Mouse (Mus musculus): ENCODE results near the gene Havcr1. TPM values are rescaled to one million over a fixed set of nuclear protein-coding genes. Genes with fewer than 3 reads are reported as not detected.
"Not testable (repeated sequence)": the region's sequence is repeated elsewhere in the genome, so short reads cannot be mapped to it uniquely, and the experiment has no call there.

Gene Havcr1
- total RNA-seq, 2 experiments from 2014 or later, result not detected

- no peak for TF ChIP-seq CTCF (conservative IDR thresholded peaks at IDR 0.05)
These were observed 13.1 kb downstream of the Havcr1 start for GRCm38 (mm10) chr11:46747996-46748395.

DNA sequence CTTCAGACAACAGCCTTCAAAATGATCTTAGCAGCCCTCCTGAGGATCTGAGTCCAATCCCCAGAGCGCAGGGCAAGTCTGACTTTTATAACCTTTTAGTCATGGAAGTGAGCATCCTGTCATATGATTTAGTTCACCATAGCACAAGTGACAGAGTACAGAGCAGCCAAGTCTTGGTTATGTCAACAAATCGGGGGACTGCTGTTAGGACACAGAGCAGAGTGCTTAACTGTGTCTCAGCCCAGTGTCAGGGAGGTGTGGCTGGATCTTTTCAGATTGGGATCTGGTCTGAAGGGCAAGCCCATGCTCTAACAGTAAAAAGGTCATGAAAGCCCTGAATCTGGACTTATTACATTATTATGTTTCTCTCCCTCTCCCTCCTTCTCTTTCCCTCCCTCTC lies 18.8 kb downstream of the Havcr1 start:
- no peak for TF ChIP-seq CTCF (conservative IDR thresholded peaks at IDR 0.05)
- Histone ChIP-seq H3K4me3 (no peak overlapping the region), H3K27ac (no peak overlapping the region)
- DNase-seq (ENCODE audit: low spot score in 2 of 2), result no peak

More at GRCm38 (mm10) chr11:46747996-46748395, 13.1 kb downstream of the Havcr1 start:
- H3K27ac ChIP-seq, result no peak overlapping the region
- no peak overlapping the region for H3K4me3 ChIP-seq
- no peak for DNase-seq (ENCODE audit: low spot score in 2 of 2)

DNA sequence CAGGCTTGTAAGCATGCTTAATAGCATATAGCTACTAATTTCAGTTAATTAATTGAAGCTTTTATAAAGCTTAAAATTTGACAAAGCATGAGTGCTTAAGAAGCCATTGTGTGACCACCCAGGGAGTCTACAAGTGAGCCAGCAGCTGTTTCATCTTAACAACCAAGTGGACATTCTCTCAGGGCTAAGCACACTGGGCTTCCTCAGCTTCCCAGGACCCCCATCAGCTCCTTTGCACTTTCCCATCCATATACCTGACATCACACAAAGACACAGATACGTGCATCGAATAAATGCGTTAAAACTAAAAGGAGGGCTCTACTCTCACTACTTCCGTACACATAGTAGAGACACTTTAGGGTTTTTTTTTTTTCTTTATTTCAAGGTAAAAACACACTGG lies 19.8 kb downstream of the Havcr1 start:
- TF ChIP-seq CTCF (conservative IDR thresholded peaks at IDR 0.05), result no peak
- H3K4me3 ChIP-seq, result no peak overlapping the region
- no peak for DNase-seq (ENCODE audit: low spot score in 2 of 2)
- no peak overlapping the region for H3K27ac ChIP-seq

DNA sequence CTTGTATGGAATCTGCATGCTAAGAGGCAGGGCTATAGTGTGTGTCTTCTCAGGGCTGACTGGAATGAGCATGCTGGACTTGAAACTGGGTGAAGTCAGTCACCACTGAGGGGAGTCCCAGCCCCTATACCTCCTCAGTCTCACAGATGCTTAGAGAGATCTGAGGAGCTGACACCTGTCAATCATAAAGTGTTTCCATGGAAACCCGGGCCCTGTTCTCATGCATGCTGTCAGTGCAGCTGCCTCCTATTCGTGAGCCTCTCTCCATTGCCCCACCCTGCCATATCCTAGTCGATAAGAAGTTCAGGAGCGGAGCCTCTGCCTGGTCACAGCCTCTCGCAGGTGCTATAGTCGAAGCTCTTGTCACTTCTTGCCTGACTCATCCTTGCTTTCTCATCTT lies 20.8 kb downstream of the Havcr1 start:
- H3K4me3 ChIP-seq; DNase-seq (ENCODE audit: low spot score in 2 of 2): not testable (repeated sequence)

GRCm38 (mm10) chr11:46776879-46777278 lies 42.0 kb downstream of the Havcr1 start:
- H3K4me3 ChIP-seq, result no peak overlapping the region
- no peak for DNase-seq (ENCODE audit: low spot score in 2 of 2)
- TF ChIP-seq CTCF (conservative IDR thresholded peaks at IDR 0.05), result no peak
- H3K27ac ChIP-seq, result no peak overlapping the region

More for the DNA sequence above, 20.8 kb downstream of the Havcr1 start:
- H3K27ac ChIP-seq, result not testable (repeated sequence)

- Histone ChIP-seq H3K27ac (no peak overlapping the region), H3K4me3 (no peak overlapping the region)
- no peak for DNase-seq (ENCODE audit: low spot score in 2 of 2)
- peak; percentile 43 for TF ChIP-seq CTCF (conservative IDR thresholded peaks at IDR 0.05)
These were observed 44.9 kb downstream of the Havcr1 start for GRCm38 (mm10) chr11:46779811-46780210.

DNA sequence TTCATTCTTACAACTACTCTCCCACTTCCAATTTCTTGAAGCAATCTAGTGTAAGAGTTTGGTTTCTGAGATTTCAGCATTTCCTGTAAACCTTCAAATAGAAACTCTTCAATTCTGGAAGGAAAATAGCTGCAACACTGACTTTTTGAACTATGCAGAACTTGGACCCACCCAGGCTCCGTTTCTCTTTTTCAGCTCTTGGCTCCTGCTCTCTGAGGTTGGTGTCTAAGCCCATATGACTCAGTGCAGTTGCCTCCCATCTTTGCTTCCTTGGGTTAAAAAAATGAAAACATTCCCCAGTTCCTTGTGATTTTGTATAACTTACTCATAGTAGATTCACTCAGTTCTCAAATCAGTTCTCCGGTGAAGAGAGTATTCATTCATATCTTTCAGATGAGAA lies 69.6 kb downstream of the Havcr1 start:
- H3K27ac ChIP-seq, result no peak overlapping the region
- TF ChIP-seq CTCF (conservative IDR thresholded peaks at IDR 0.05), result no peak
- no peak for DNase-seq (ENCODE audit: low spot score in 2 of 2)
- H3K4me3 ChIP-seq, result no peak overlapping the region

- no peak within 1 kb of the TSS for H3K27ac ChIP-seq
- DNase-seq (ENCODE audit: low spot score in 2 of 2), result no peak
- no peak for TF ChIP-seq CTCF (conservative IDR thresholded peaks at IDR 0.05)
- no peak within 1 kb of the TSS for H3K4me3 ChIP-seq
These were observed 75.6 kb downstream of the Havcr1 start, which contains the start of gene Timd4 for GRCm38 (mm10) chr11:46810511-46810910. Gene Timd4, plus strand, starts transcription at chr11:46810800.

- TF ChIP-seq CTCF (conservative IDR thresholded peaks at IDR 0.05), result no peak
- no peak overlapping the region for H3K4me3 ChIP-seq
- no peak for DNase-seq (ENCODE audit: low spot score in 2 of 2)
- H3K27ac ChIP-seq, result no peak overlapping the region
These were observed 82.8 kb downstream of the Havcr1 start for GRCm38 (mm10) chr11:46817692-46818091.

GRCm38 (mm10) chr11:46819930-46820329 lies 85.0 kb downstream of the Havcr1 start:
- no peak for TF ChIP-seq CTCF (conservative IDR thresholded peaks at IDR 0.05)
- no peak for DNase-seq (ENCODE audit: low spot score in 2 of 2)
- Histone ChIP-seq H3K4me3 (no peak overlapping the region), H3K27ac (no peak overlapping the region)

Other genes with a start within 250 kb of the Havcr1 start
- not detected for gene Gm12169, start 210.9 kb upstream of the Havcr1 start, total RNA-seq (2021)
- not detected for gene BC053393, start 163.5 kb upstream of the Havcr1 start, total RNA-seq (2021)
- gene Dppa1, start 105.8 kb upstream of the Havcr1 start, total RNA-seq (2021), result not detected
- not detected for gene Timd2, start 28.0 kb upstream of the Havcr1 start, total RNA-seq (2021)
- gene Timd4, start 75.7 kb downstream of the Havcr1 start, total RNA-seq (2021), result not detected

All from layer of hippocampus, adult 2 months (tissue).